32 mouse cellular contexts compared by ENCODE assay signal in the genomic region with DNA sequence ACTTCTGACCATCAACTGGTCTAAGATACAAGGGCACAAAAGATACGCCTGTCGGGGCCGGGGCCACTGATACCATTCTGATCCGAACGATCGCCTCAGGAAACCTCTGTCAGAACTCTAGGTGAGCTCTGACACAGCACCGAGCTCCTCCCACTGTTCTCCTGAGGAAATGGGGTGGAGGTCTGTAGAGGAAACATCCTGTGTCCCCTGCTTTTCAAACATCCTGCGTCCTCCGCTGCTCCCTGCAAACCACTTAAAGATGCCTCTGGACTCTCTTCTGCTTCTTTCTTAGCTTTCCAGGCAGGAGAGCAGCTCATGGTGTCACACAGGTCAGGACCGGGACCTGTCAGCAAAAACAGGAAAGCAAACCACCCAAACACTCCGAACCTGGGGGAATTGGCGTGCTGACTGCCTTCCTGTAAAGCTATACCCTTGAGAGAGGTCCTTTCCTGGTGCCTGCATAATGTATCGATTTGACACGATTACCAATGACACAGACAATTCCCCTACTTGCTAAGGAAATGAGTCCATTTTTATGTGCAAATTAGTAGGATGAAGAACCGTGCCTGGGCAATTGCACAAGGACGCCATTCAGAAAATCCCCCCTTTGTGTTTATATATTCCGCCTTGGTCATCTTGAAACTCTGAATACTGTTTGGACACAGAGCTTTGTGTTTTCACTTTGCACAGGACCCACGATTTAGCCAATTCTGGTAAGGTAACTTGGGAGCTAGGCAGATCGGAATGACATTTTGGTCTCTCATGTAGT. TPM values are rescaled to one million over a fixed set of nuclear protein-coding genes. Genes with fewer than 3 reads are reported as not detected.
DNase-seq lines count a peak whose midpoint lies in the region; ATAC-seq and TF ChIP-seq lines count a peak whose summit lies in the region.
"Had no signal": no experiment of that assay in that cellular context is flagged by ENCODE, and none has a peak within 500 bp of the region (broad histone marks: within the 10 kb centered on the region; RNA-seq: fewer than 3 reads in every experiment).

No protein-coding gene starts in this region.

- H3K9ac ChIP-seq in lung, embryonic 16.5 days (ENCODE audit: low read length) = no peak overlapping the region
- no peak overlapping the region for H3K9ac ChIP-seq in lung, postnatal 0 days (replicated peaks; ENCODE audit: low read depth)
- no peak overlapping the region for H3K9ac ChIP-seq in CH12.LX (ENCODE audit: insufficient read depth, low read depth)
- H3K9ac ChIP-seq: embryonic facial prominence, embryonic 15.5 days; forebrain, embryonic 12.5 days; forebrain, postnatal 0 days; liver, embryonic 12.5 days; liver, postnatal 0 days; midbrain, embryonic 15.5 days had no signal

- ATAC-seq in lung, embryonic 16.5 days (ENCODE audit: low read depth) = no peak
- no peak for ATAC-seq in lung, postnatal 0 days
- peak; percentile 50 for ATAC-seq in inflammation-experienced regulatory T-cells, adult 6 months
- ATAC-seq: forebrain, postnatal 0 days; hindbrain, embryonic 16.5 days; intestine, postnatal 0 days; liver, embryonic 12.5 days; liver, postnatal 0 days; midbrain, embryonic 15.5 days had no signal

- H3K79me2 ChIP-seq in CH12.LX (replicated peaks; ENCODE audit: control insufficient read depth, extremely low read depth, insufficient read depth, poor library complexity, severe bottlenecking) = no peaks in the 10 kb centered on the region

- in situ Hi-C loops in CH12.LX (cut with MboI; ENCODE audit: low pct_ligation_motif_present, low pct_unique_long_range_greater_than_20kb, low sequenced_read_pairs) = loop anchor here (25.0 kb wide), 1 partner anchor 388 kb away; the partner anchor contains the start of gene Erg

- H3K9me3 ChIP-seq in lung, embryonic 16.5 days (ENCODE audit: control insufficient read depth, low read length) = no peaks in the 10 kb centered on the region
- no peaks in the 10 kb centered on the region for H3K9me3 ChIP-seq in lung, postnatal 0 days (ENCODE audit: low read length)
- H3K9me3 ChIP-seq in CH12.LX (replicated peaks; ENCODE audit: low read length) = no peaks in the 10 kb centered on the region
- H3K9me3 ChIP-seq: embryonic facial prominence, embryonic 10.5 days; embryonic facial prominence, embryonic 15.5 days; forebrain, embryonic 12.5 days; liver, embryonic 12.5 days; midbrain, embryonic 15.5 days had no signal

- TF ChIP-seq CTCF in lung, postnatal 0 days (IDR thresholded peaks at IDR 0.05) = no peak
- no peak for TF ChIP-seq CTCF in CH12.LX (conservative IDR thresholded peaks at IDR 0.05 in 1 of 2, IDR thresholded peaks at IDR 0.05 in 1 of 2; ENCODE audit: low read depth in 2 of 2, low read length in 2 of 2)

- dilution Hi-C loops in CH12.LX (cut with MboI; ENCODE audit: extremely low pct_ligation_motif_present, extremely low pct_unique_long_range_greater_than_20kb, low sequenced_read_pairs) = no loop called here

- peak overlapping the region; percentile 12; the same call in 1 of the 2 replicates for H3K4me2 ChIP-seq in lung, embryonic 16.5 days (ENCODE audit: low read depth, low read length)
- H3K4me2 ChIP-seq in lung, postnatal 0 days (replicated peaks; ENCODE audit: low read depth, low read length) = no peak overlapping the region
- H3K4me2 ChIP-seq in CH12.LX (ENCODE audit: insufficient read depth, low read depth, poor library complexity, severe bottlenecking) = peak overlapping the region; percentile 27
- H3K4me2 ChIP-seq: embryonic facial prominence, embryonic 15.5 days; forebrain, embryonic 12.5 days; liver, embryonic 12.5 days; midbrain, embryonic 15.5 days had no signal

- DNase-seq in heart, adult 11 months = peak; percentile 86
- DNase-seq in heart, postnatal 10 days = no peak
- no peak for DNase-seq in lung, postnatal 0 days (ENCODE audit: low spot score)
- no peak for DNase-seq in CH12.LX (ENCODE audit: extremely low read depth)
- no peak for DNase-seq in cerebellum, postnatal 14 days
- no peak for DNase-seq in left cerebral cortex, postnatal 25 days (ENCODE audit: low spot score in 2 of 2)
- DNase-seq: adrenal gland, adult 2 months; adrenal gland, postnatal 36 days; cerebellum, adult 2 months; cerebellum, postnatal 25 days; forebrain, postnatal 0 days; kidney, postnatal 14 days; left cerebral cortex, postnatal 4 days; liver, postnatal 0 days; lung, postnatal 36 days; right cerebral cortex, postnatal 4 days; thymus, adult 18-20 months; thymus, postnatal 36 days had no signal

- no peak for TF ChIP-seq EP300 in lung, postnatal 0 days (IDR thresholded peaks at IDR 0.05)
- 0 out of 2 replicates have a peak, but pooled peaks have one; percentile 26 for TF ChIP-seq EP300 in CH12.LX (IDR thresholded peaks at IDR 0.05; ENCODE audit: low read length)

- H3K4me1 ChIP-seq in lung, embryonic 16.5 days (replicated peaks; ENCODE audit: control insufficient read depth, insufficient read depth, low read length) = peaks cover 2% of the 10 kb centered on the region; the same call in 1 of the 2 replicates
- no peaks in the 10 kb centered on the region for H3K4me1 ChIP-seq in lung, postnatal 0 days (ENCODE audit: insufficient read depth, low read depth, low read length)
- H3K4me1 ChIP-seq in CH12.LX (ENCODE audit: control insufficient read depth in 1 of 2, insufficient read depth in 2 of 2) = peaks cover 20 to 22% of the 10 kb centered on the region in 2 experiments; a peak in 3 of 4 replicates
- H3K4me1 ChIP-seq: liver, embryonic 12.5 days had no signal

- H3K27me3 ChIP-seq in lung, embryonic 16.5 days (ENCODE audit: control insufficient read depth, insufficient read depth, low read depth, low read length) = no peaks in the 10 kb centered on the region
- no peaks in the 10 kb centered on the region for H3K27me3 ChIP-seq in lung, postnatal 0 days (replicated peaks; ENCODE audit: insufficient read depth, low read length)
- H3K27me3 ChIP-seq in CH12.LX (replicated peaks) = no peaks in the 10 kb centered on the region
- H3K27me3 ChIP-seq: forebrain, embryonic 12.5 days; liver, embryonic 12.5 days; midbrain, embryonic 15.5 days had no signal

- 43% methylated on average over 19 of the region's 19 CpGs for WGBS in lung, embryonic 16.5 days
- WGBS in lung, postnatal 0 days = 39% methylated on average over 19 of the region's 19 CpGs

- no peaks in the 10 kb centered on the region for H3K36me3 ChIP-seq in lung, embryonic 16.5 days (ENCODE audit: control insufficient read depth, insufficient read depth, low read length)
- no peaks in the 10 kb centered on the region for H3K36me3 ChIP-seq in lung, postnatal 0 days (ENCODE audit: insufficient read depth, low read length)
- H3K36me3 ChIP-seq in CH12.LX (replicated peaks in 1 of 2; ENCODE audit: control insufficient read depth in 1 of 2, insufficient read depth in 1 of 2, low read length in 1 of 2) = no peaks in the 10 kb centered on the region
- H3K36me3 ChIP-seq: embryonic facial prominence, embryonic 10.5 days; embryonic facial prominence, embryonic 15.5 days; forebrain, embryonic 12.5 days; liver, embryonic 12.5 days; midbrain, embryonic 15.5 days had no signal

- intact Hi-C loops in heart, postnatal 10 days (cut with DNase I) = loop anchor here (10.0 kb wide), 2 partner anchors 266 to 766 kb away; no protein-coding TSS in a partner anchor
- intact Hi-C loops in left cerebral cortex, postnatal 25 days (cut with DNase I) = loop anchor here (10.0 kb wide), 2 partner anchors 414 to 766 kb away; no protein-coding TSS in a partner anchor

- H3K27ac ChIP-seq in lung, embryonic 16.5 days (ENCODE audit: low read length) = no peak overlapping the region
- H3K27ac ChIP-seq in lung, postnatal 0 days (ENCODE audit: low read length) = no peak overlapping the region
- H3K27ac ChIP-seq in CH12.LX (ENCODE audit: insufficient read depth, low read depth) = no peak overlapping the region
- H3K27ac ChIP-seq: embryonic facial prominence, embryonic 10.5 days; embryonic facial prominence, embryonic 15.5 days; forebrain, embryonic 12.5 days; left cerebral cortex, adult 2 months; liver, embryonic 12.5 days; midbrain, embryonic 15.5 days; stomach, postnatal 0 days had no signal

- TF ChIP-seq POLR2A in CH12.LX (IDR thresholded peaks at IDR 0.05; ENCODE audit: low read depth, low read length) = no peak

- H3K4me3 ChIP-seq in lung, embryonic 16.5 days (ENCODE audit: low read length) = no peak overlapping the region
- H3K4me3 ChIP-seq in lung, postnatal 0 days (ENCODE audit: low read depth, low read length) = no peak overlapping the region
- H3K4me3 ChIP-seq in CH12.LX (replicated peaks in 1 of 3; ENCODE audit: low read depth in 2 of 3, low read length in 2 of 3, poor library complexity in 1 of 3) = no peak overlapping the region
- H3K4me3 ChIP-seq: embryonic facial prominence, embryonic 10.5 days; embryonic facial prominence, embryonic 15.5 days; forebrain, embryonic 12.5 days; left cerebral cortex, adult 2 months; liver, embryonic 12.5 days; megakaryocyte, embryonic 14.5 days; midbrain, embryonic 15.5 days had no signal

- TF ChIP-seq RAD21 in CH12.LX (IDR thresholded peaks at IDR 0.05; ENCODE audit: low read depth, low read length) = no peak

TF ChIP-seq in CH12.LX, 34 proteins besides CTCF, POLR2A, EP300 and RAD21:
- TF ChIP-seq ELF1 (IDR thresholded peaks at IDR 0.05; ENCODE audit: low read depth, low read length) (peak; percentile 38; the same call in 1 of the 2 replicates), BHLHE40 (IDR thresholded peaks at IDR 0.05; ENCODE audit: low read depth, low read length) (peak; percentile 74), USF2 (conservative IDR thresholded peaks at IDR 0.05; ENCODE audit: low read depth, low read length) (no peak), MEF2A (IDR thresholded peaks at IDR 0.05; ENCODE audit: borderline replicate concordance, low read depth, low read length) (peak; percentile 51), PAX5 (IDR thresholded peaks at IDR 0.05; ENCODE audit: low read length) (no peak), MAZ (IDR thresholded peaks at IDR 0.05; ENCODE audit: low read depth, low read length) (0 out of 2 replicates have a peak, but pooled peaks have one; percentile 22), CHD2 (IDR thresholded peaks at IDR 0.05; ENCODE audit: low read length) (peak; percentile 11; the same call in 1 of the 2 replicates), JUN (IDR thresholded peaks at IDR 0.05; ENCODE audit: insufficient read depth, low read depth, low read length) (no peak), IRF4 (IDR thresholded peaks at IDR 0.05; ENCODE audit: low read depth, low read length) (peak; percentile 84), POLR2AphosphoS2 (IDR thresholded peaks at IDR 0.05; ENCODE audit: low read depth, low read length) (no peak)

RNA-seq across cellular contexts. Expression of gene Kcnj15, which starts 58.4 kb away (rescaled TPM):
- total RNA-seq in heart, postnatal 10 days (2021) = 1 to 10 TPM; 2.3 to 3.6 TPM
- polyA plus RNA-seq in lung, embryonic 16.5 days (2015; fragmentation: Nextera tagmentation; extraction: Ambion mirVana) = 4.0 and 4.3 TPM in 2 replicates
- polyA plus RNA-seq in lung, postnatal 0 days (2015; fragmentation: Nextera tagmentation; extraction: Ambion mirVana) = 11.5 and 15.8 TPM in 2 replicates
- 0.46 and 1.1 TPM in 2 replicates for total RNA-seq in CH12.LX (2012; rRNA removed)
- 0.19 and 0.51 TPM in 2 replicates for total RNA-seq in CH12.LX (2014; rRNA removed)
- 0.11 and 0.37 TPM in 2 replicates for polyA plus RNA-seq in CH12.LX (2012; ENCODE audit: insufficient read length, low read depth)
- under 1 TPM; 0.19 to 0.86 (median 0.36) TPM for polyA plus RNA-seq in inflammation-experienced regulatory T-cells, adult 6 months (2017; shearing (Covaris generic))
- under 1 TPM in 1 of 2 experiments, not detected in 1; 0.16 TPM for total RNA-seq in left cerebral cortex, postnatal 25 days (2021)
- total RNA-seq: hematopoietic stem cell, adult 5-6 weeks; left cerebral cortex, adult 2 months; neutrophil, adult 5-6 weeks had no signal
- polyA plus RNA-seq: cerebellum, adult 2 months had no signal
